Mouse (Mus musculus): ENCODE results near the gene Pde9a. TPM values are rescaled to one million over a fixed set of nuclear protein-coding genes. Genes with fewer than 3 reads are reported as not detected.

The Pde9a gene
- total RNA-seq, 2 experiments from 2014 or later: 2.4 to 2.8 TPM

DNA sequence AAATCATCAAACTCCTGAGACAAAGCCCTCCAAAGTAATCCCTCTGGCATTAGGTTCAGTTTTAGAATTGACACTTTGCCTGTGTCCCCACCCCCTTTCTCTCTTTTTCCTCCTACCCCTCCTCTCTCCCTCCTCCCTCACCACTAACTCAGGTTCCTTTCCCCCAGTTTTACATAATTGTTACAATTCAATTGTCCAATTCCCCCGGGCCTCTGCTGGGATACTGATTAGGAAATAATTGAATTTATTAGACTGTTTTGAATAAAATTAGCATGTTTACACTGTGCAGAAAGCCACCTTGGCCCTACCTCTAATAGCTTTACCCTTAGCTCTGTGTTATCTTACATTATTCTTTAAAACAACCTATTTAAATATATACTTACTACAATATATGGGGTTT, 128.7 kb downstream of the Pde9a start:
- DNase-seq: no peak

- no peak for DNase-seq
These were observed 133.4 kb downstream of the Pde9a start for GRCm38 (mm10) chr17:31519344-31519945.

DNA sequence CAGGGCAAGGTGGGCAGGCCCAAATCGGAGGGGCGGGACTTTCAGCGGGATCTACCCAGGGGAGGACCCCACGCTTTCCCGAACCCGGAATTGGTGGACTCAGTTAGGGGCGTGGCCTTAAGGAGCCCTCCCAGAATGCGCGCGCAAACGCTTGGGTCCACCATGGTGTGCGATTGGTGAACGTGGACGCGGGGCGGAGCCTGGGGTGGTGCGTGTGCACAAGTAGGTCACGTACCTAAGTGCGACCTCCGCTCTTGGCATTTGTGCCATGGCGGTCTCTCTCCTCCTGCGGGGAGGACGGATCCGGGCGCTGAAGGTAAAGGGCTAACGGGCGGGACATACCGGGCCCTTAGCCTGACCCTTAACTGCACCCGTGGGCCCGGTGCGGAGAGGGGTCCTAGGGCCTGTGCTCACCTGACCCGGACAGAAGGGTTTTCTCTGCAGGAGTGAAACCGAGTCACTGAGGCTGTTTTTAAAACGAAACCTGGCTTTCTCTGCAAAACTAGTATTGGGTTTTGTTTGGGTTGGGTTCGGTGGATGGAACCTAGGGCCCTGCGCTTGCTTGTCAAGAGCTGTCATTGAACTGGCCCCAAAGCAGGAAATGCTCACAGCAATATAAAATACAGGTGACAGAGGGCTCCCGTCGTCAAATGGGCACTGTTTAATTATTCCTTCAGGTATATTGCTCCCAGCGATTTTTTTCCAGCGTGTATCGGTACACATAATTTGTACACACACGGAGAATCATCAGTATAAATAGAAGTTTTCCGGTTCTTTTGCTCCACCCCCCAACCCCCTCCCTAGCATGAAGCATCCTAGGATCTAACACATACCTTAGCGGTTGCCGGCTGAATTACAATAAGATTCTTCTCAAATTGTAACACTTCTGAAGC, 134.2 kb downstream of the Pde9a start, which contains the start of the genes Wdr4 and Ndufv3:
TSS of gene Wdr4 (minus strand) at position 35 of the 893 bp plus-strand sequence.
TSS of gene Ndufv3 (plus strand) at position 170 of the 893 bp plus-strand sequence.
- DNase-seq: peak; percentile 98

DNA sequence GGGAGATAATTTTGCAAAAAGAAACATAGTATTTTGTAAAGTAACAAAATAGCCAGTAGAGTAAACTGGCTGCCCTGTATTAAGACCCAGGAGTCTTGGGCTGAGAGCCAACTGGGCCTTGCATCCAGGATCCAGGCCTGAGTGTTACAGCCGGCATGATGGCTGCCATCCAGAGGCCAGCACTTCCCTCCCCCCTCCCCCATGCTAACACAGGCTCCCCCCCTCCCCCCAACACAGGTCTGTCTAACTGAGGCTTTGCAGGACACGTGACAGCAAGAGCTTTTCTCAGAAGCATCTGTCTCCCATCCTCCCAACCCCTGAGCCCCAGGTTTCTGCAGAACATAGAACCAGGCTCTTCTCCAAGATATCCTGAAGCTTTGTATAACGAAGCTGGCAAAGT, 134.9 kb downstream of the Pde9a start:
- DNase-seq: peak; percentile 50

DNA sequence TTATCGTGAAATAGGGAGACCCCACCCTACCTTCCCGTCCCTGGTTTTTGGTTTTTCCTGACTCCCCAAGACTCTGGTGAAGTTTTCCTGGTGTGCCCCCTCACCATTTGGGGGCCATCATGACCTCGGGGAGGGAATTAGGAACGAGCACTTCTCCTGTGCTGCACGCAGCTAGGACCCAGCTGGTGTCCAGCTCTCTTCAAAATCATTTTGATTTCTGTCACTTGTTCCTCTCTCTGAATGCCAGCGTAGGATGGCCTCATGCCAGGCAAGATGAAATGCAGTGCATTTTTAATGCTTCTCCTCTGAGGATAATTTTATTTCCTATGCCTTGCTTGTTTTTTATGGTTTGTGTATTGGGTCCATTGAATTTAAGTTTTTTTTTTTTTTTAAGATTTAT, 135.9 kb downstream of the Pde9a start:
- no peak for DNase-seq

- no peak for DNase-seq
These were observed 139.1 kb downstream of the Pde9a start for GRCm38 (mm10) chr17:31525114-31525513.

DNA sequence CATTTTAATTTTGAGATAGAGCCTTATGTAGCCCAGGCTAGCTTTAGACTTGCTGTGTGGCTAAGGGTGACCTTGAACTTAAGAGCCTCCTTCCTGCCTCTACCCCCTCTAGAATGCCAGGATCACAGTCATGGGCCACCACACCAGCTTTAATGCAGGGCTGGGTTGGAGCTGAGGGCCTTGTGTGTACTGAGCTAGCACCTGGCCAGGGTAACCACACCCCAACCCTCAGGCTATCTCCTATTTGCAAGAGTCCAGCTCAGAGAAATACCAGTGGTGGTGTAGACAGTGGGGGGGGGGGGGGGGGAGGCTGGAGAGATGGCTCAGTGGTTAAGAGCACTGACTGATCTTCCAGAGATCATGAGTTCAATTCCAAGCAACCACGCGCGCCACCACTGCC, 139.8 kb downstream of the Pde9a start:
- no peak for DNase-seq

Other genes starting within 250 kb of the Pde9a start
- gene Tff2, start 241.9 kb upstream of the Pde9a start, total RNA-seq (2021): not detected
- gene Tff1, start 220.9 kb upstream of the Pde9a start, total RNA-seq (2021): not detected
- gene Tmprss3, start 187.2 kb upstream of the Pde9a start, total RNA-seq (2021): not detected
- under 1 TPM in 1 of 2 experiments, not detected in 1; 0.19 TPM for gene Ubash3a, start 178.3 kb upstream of the Pde9a start, total RNA-seq (2021)
- 10 to 100 TPM in 1 of 2 experiments, 1 to 10 TPM in 1; 8.0 to 10.2 TPM for gene Rsph1, start 108.8 kb upstream of the Pde9a start, total RNA-seq (2021)
- 1 to 10 TPM; 3.0 to 5.2 TPM for gene Slc37a1, start 99.4 kb upstream of the Pde9a start, total RNA-seq (2021)
- 1 to 10 TPM; 5.1 to 6.7 TPM for gene Wdr4, start 133.8 kb downstream of the Pde9a start, total RNA-seq (2021)
- gene Ndufv3, start 133.9 kb downstream of the Pde9a start, total RNA-seq (2021): 100 to 1,000 TPM; 458 to 461 TPM
- 1 to 10 TPM; 5.9 to 7.0 TPM for gene Pknox1, start 178.5 kb downstream of the Pde9a start, total RNA-seq (2021)

Measured in gastrocnemius, postnatal 25 days (tissue).